Mouse (Mus musculus) hindbrain, embryonic 10.5 days (tissue): ENCODE data around the gene Gnao1. TPM values are rescaled to one million over a fixed set of nuclear protein-coding genes. Genes with fewer than 3 reads are reported as not detected.

Source experiments
- DNase-seq: peaks from one replicate; pipeline ENCODE4 v3.0.0-alpha.2; 2017; ENCODE audit warnings: low spot score
- H3K27ac ChIP-seq: fragments of 300-500 bp; sonication (generic); 2 replicates; pipeline ENCODE4 v1.5.1; 2016; ENCODE audit warnings: mild to moderate bottlenecking, moderate library complexity
- H3K27me3 ChIP-seq: fragments of 300-500 bp; sonication (generic); 2 replicates; pipeline ENCODE4 v1.6.1; 2016; ENCODE audit warnings: mild to moderate bottlenecking; ENCODE audit not compliant: poor library complexity, insufficient read depth, severe bottlenecking
- H3K36me3 ChIP-seq: fragments of 300-500 bp; sonication (generic); 2 replicates; pipeline ENCODE4 v1.6.1; 2016; ENCODE audit warnings: mild to moderate bottlenecking, moderate library complexity
- H3K4me1 ChIP-seq: fragments of 300-500 bp; sonication (generic); replicated peaks from 2 replicates; pipeline ENCODE4 v1.6.1; 2016; ENCODE audit warnings: mild to moderate bottlenecking
- H3K4me3 ChIP-seq: fragments of 300-500 bp; sonication (generic); 2 replicates; pipeline ENCODE4 v1.5.1; 2016; ENCODE audit warnings: mild to moderate bottlenecking, moderate library complexity
- H3K9me3 ChIP-seq: fragments of 300-500 bp; sonication (generic); 2 replicates; pipeline ENCODE4 v1.6.1; 2016; ENCODE audit warnings: mild to moderate bottlenecking, moderate library complexity
- WGBS: fragments of 180-500 bp; shearing (Covaris S2); methylation state at CpG from one replicate; pipeline ENCODE4 v1.1.7; 2016; 5-methylcytosine and 5-hydroxymethylcytosine counted together
- polyA plus RNA-seq: library from polyadenylated mRNA; unstranded; fragments of >200 nt; fragmentation: Nextera tagmentation; extraction: Ambion mirVana; gene quantifications from 2 replicates; pipeline ENCODE4 v1.2.1, GENCODE M21; 2016

Gnao1 gene
- polyA plus RNA-seq, 1 experiment from 2014 or later = 32.7 TPM

- peaks cover 98% of the 10 kb centered on the region for H3K36me3 ChIP-seq
- H3K4me1 ChIP-seq = no peaks in the 10 kb centered on the region
- DNase-seq = no peak
- H3K9me3 ChIP-seq = no peaks in the 10 kb centered on the region
- no peak overlapping the region for H3K27ac ChIP-seq
- H3K27me3 ChIP-seq = no peaks in the 10 kb centered on the region
- 92% methylated on average over 2 of the region's 2 CpGs for WGBS
- H3K4me3 ChIP-seq = no peak overlapping the region
These were observed 165.6 kb downstream of the Gnao1 start for GRCm38 (mm10) chr8:93975358-93975757.

- Histone ChIP-seq H3K36me3 (peaks cover 98% of the 10 kb centered on the region), H3K27me3 (no peaks in the 10 kb centered on the region), H3K4me3 (no peak overlapping the region), H3K4me1 (no peaks in the 10 kb centered on the region), H3K27ac (no peak overlapping the region), H3K9me3 (no peaks in the 10 kb centered on the region)
- no peak for DNase-seq
- WGBS = 91% methylated on average over 6 of the region's 6 CpGs
These were observed 166.9 kb downstream of the Gnao1 start for GRCm38 (mm10) chr8:93976446-93977211.

DNA sequence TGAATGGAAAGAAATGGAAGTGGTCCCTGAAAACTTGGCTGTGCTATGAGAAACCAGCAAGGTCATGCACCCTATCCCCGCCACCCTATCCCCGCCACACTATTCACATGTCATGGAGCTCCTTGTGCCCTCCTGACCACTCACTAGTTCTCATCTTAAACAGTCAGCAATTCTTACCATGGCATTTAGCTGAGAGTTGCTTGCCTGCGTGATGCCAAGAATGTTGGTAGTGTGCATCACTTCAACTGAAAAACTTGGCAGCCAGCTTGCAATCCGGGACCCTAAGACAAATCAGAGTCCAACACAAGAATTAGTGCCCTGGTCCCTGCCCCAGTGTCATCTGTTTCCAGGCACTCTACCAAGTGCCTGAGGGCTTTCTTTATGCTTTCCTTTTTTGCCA, 170.4 kb downstream of the Gnao1 start:
- no peak overlapping the region for H3K4me3 ChIP-seq
- DNase-seq = no peak
- H3K36me3 ChIP-seq = peaks cover 99% of the 10 kb centered on the region
- WGBS = 98% methylated on average over 4 of the region's 4 CpGs
- no peak overlapping the region for H3K27ac ChIP-seq
- H3K27me3 ChIP-seq = no peaks in the 10 kb centered on the region
- no peaks in the 10 kb centered on the region for H3K9me3 ChIP-seq
- no peaks in the 10 kb centered on the region for H3K4me1 ChIP-seq

GRCm38 (mm10) chr8:93981679-93982215, 172.0 kb downstream of the Gnao1 start:
- WGBS = 90% methylated on average over 5 of the region's 5 CpGs
- H3K9me3 ChIP-seq = no peaks in the 10 kb centered on the region
- H3K27me3 ChIP-seq = no peaks in the 10 kb centered on the region
- no peak overlapping the region for H3K27ac ChIP-seq
- no peak overlapping the region for H3K4me3 ChIP-seq
- H3K4me1 ChIP-seq = no peaks in the 10 kb centered on the region
- peaks cover 97% of the 10 kb centered on the region for H3K36me3 ChIP-seq
- DNase-seq = no peak

DNA sequence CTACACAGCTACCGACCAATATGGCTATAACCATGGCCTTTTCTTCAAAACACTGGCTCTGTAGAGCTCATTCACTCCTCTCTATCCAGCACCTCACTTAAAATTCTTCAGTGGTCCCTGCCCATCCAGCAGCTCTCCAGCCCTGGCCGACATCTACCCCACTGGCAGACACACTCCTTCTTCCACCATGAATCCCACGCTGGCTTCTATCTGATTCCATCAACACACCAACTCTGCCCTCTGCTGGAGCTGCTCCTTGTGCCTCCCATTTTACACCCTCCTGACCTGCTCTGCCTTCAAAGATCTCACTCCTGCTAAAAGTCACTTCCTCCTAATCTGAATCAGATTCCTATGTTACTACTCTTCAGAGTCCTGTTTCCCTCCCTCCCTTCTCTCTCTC, 174.1 kb downstream of the Gnao1 start:
- no peaks in the 10 kb centered on the region for H3K27me3 ChIP-seq
- no peak overlapping the region for H3K4me3 ChIP-seq
- 80% methylated on average over 3 of the region's 3 CpGs for WGBS
- no peak overlapping the region for H3K27ac ChIP-seq
- no peaks in the 10 kb centered on the region for H3K4me1 ChIP-seq
- H3K36me3 ChIP-seq = peaks cover 91% of the 10 kb centered on the region
- no peak for DNase-seq
- H3K9me3 ChIP-seq = no peaks in the 10 kb centered on the region

DNA sequence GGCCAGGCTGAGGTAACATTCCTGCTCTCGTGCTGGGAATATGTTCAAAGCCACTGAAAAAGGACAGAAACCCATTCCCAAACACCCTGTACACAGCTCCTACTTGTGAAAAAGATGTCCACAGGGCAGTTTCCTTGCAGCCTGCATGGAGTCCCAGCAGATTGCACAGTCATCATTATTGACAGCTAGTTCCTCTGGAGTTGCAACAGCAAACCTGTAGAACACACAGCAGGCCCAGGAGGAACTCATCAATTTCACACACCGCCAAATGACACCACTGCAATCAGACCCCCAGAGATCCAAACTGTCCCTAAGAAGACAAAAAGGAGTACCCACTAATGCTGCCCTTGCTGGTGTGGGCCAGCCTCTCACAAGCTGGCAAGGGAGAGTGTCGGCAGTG, 175.0 kb downstream of the Gnao1 start:
- WGBS = 87% methylated on average over 3 of the region's 3 CpGs
- Histone ChIP-seq H3K36me3 (peaks cover 91% of the 10 kb centered on the region), H3K4me3 (no peak overlapping the region), H3K27me3 (no peaks in the 10 kb centered on the region), H3K4me1 (no peaks in the 10 kb centered on the region), H3K27ac (no peak overlapping the region), H3K9me3 (no peaks in the 10 kb centered on the region)
- no peak for DNase-seq

- H3K4me1 ChIP-seq = no peaks in the 10 kb centered on the region
- no peaks in the 10 kb centered on the region for H3K27me3 ChIP-seq
- DNase-seq = no peak
- H3K36me3 ChIP-seq = peaks cover 79% of the 10 kb centered on the region
- H3K4me3 ChIP-seq = no peak overlapping the region
- 95% methylated on average over 4 of the region's 4 CpGs for WGBS
- no peak overlapping the region for H3K27ac ChIP-seq
- peaks cover 9% of the 10 kb centered on the region; the same call in 1 of the 2 replicates for H3K9me3 ChIP-seq
These were observed 180.0 kb downstream of the Gnao1 start for GRCm38 (mm10) chr8:93989739-93990138.

GRCm38 (mm10) chr8:93998961-93999360, 189.2 kb downstream of the Gnao1 start:
- no peaks in the 10 kb centered on the region for H3K4me1 ChIP-seq
- DNase-seq = no peak
- H3K27ac ChIP-seq = no peak overlapping the region
- H3K4me3 ChIP-seq = no peak overlapping the region
- no peaks in the 10 kb centered on the region for H3K27me3 ChIP-seq
- H3K9me3 ChIP-seq = no peaks in the 10 kb centered on the region
- peaks cover 79% of the 10 kb centered on the region for H3K36me3 ChIP-seq
- 83% methylated on average over 2 of the region's 2 CpGs for WGBS

- WGBS = 89% methylated on average over 9 of the region's 9 CpGs
- Histone ChIP-seq H3K4me1 (peaks cover 8% of the 10 kb centered on the region), H3K27me3 (no peaks in the 10 kb centered on the region), H3K27ac (no peak overlapping the region), H3K4me3 (no peak overlapping the region), H3K36me3 (peaks cover 61% of the 10 kb centered on the region), H3K9me3 (no peaks in the 10 kb centered on the region)
- no peak for DNase-seq
These were observed 194.4 kb downstream of the Gnao1 start for GRCm38 (mm10) chr8:94004139-94004538.

DNA sequence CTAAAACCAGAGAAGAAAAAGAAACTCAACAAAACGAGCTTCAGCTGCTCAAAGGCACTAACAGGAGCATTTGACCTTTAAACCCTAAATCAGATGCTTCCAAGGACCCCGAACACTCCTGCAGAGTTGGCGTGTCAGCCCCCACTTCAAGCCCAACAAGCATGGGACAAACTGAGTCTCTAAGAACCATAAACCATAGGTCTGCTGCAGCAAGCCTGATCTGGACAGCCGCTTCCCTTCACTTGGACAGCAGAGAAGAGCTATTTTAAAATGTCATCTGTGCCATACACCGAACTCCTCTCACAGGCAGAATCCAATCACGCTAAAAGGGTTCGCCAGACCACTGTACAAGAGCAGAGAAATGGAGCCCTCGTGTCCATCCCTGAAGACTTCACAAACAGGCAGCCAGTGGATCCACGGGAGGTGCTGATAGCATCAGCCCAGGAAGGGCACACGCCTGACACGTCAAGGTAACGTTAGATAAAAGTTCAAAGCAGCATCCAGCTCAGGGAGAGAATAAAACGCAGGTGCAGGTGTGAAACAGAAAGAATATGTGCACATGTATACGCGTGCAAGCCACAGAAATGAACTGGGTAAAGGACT, 199.6 kb downstream of the Gnao1 start:
- H3K27ac ChIP-seq = no peak overlapping the region
- no peak overlapping the region for H3K4me3 ChIP-seq
- no peaks in the 10 kb centered on the region for H3K9me3 ChIP-seq
- H3K4me1 ChIP-seq = peaks cover 39% of the 10 kb centered on the region
- H3K36me3 ChIP-seq = peaks cover 15% of the 10 kb centered on the region
- H3K27me3 ChIP-seq = no peaks in the 10 kb centered on the region
- WGBS = 68% methylated on average over 15 of the region's 15 CpGs
- DNase-seq = no peak

DNA sequence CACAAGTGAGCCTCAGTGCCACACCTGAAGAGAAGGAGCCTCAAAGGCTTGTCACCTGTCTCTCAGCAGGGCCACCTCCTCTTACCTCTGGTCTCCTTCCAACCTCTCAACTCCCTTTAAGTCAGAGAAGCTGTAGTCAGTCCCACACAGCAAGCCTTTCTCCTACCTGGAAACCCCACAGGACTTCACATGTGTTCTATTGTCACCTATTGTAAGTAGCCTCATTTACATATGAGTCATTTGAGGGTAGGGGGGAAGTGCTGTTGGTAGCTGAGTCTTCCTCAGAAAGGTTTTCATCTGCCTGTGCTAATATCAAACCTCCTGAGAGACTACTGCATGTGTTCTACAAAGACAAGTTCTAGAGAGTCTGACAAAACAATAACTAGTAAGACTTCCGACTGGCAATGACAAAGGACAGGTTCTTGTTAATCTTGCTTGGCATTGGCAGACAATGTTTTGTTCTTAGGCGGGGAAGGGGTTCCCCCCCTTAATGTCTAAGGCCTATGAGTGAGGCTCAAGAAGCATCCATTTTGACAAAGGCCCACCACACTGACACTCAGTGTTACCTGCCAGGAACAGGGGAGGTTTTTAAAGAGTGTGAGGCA, 200.4 kb downstream of the Gnao1 start:
- Histone ChIP-seq H3K4me1 (peaks cover 39% of the 10 kb centered on the region), H3K27me3 (no peaks in the 10 kb centered on the region), H3K4me3 (peak overlapping the region; percentile 93; the same call in 1 of the 2 replicates), H3K27ac (no peak overlapping the region), H3K36me3 (peaks cover 16% of the 10 kb centered on the region), H3K9me3 (no peaks in the 10 kb centered on the region)
- 43% methylated on average over 2 of the region's 2 CpGs for WGBS
- DNase-seq = no peak

- Histone ChIP-seq H3K4me1 (peaks cover 39% of the 10 kb centered on the region), H3K27ac (peak overlapping the region; percentile 98), H3K27me3 (no peaks in the 10 kb centered on the region), H3K4me3 (peak overlapping the region; percentile 93), H3K9me3 (no peaks in the 10 kb centered on the region), H3K36me3 (peaks cover 16% of the 10 kb centered on the region)
- DNase-seq = no peak
- 6% methylated on average over 48 of the region's 48 CpGs for WGBS
These were observed 201.6 kb downstream of the Gnao1 start for GRCm38 (mm10) chr8:94011076-94012012.
